Mouse (Mus musculus): ENCODE results near the gene Nsrp1. TPM values are rescaled to one million over a fixed set of nuclear protein-coding genes. Genes with fewer than 3 reads are reported as not detected.
"Not testable (repeated sequence)": the region's sequence is repeated elsewhere in the genome, so short reads cannot be mapped to it uniquely, and the experiment has no call there.

Gene Nsrp1
- polyA plus RNA-seq (2014; fragmentation: Nextera tagmentation; extraction: Ambion mirVana), result 70.9 and 76.3 TPM in 2 replicates

GRCm38 (mm10) chr11:77078273-77079134, at the start of gene Nsrp1:
Gene Nsrp1, minus strand, starts transcription at chr11:77078435.
- Histone ChIP-seq H3K36me3 (ENCODE audit: control insufficient read depth, insufficient read depth, low read length) (no peaks in the 10 kb centered on the region), H3K4me3 (ENCODE audit: low read depth, low read length) (peak within 1 kb of the TSS; percentile 90), H3K27ac (replicated peaks; ENCODE audit: low read depth, low read length) (peak within 1 kb of the TSS; percentile 84), H3K9ac (ENCODE audit: low read length) (peak within 1 kb of the TSS; percentile 96), H3K4me1 (ENCODE audit: control insufficient read depth, insufficient read depth, low read length) (no peaks in the 10 kb centered on the region), H3K9me3 (ENCODE audit: control insufficient read depth, low read length) (no peaks in the 10 kb centered on the region), H3K27me3 (ENCODE audit: control insufficient read depth, insufficient read depth, low read length) (no peaks in the 10 kb centered on the region), H3K4me2 (ENCODE audit: low read depth, severe bottlenecking) (peak within 1 kb of the TSS; percentile 72)
- WGBS, result 5% methylated on average over 48 of the region's 48 CpGs
- peak; percentile 95 for DNase-seq (ENCODE audit: low spot score)
- peak; percentile 87 for ATAC-seq (ENCODE audit: insufficient number of reproducible peaks, low FRiP score, low TSS enrichment, low read depth)

DNA sequence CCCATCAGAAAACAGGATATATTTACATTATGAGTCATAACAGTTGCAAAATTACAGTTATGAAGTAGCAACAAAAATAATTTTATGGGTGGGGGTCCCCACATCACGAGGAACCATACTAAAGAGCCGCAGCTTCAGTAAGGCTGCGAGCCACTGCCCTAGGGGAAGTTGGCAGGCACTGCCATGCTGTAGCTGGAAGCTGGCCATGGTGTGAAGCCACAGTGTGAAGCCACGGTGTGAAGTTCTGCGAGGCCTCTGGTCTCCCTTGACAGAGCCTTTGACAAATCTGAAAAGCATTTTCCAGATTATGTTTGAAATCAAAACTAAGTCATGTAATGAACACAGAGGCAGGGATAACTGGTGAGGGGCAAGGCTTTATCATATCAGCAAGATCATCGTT, 32.9 kb upstream of the Nsrp1 start:
- ATAC-seq (ENCODE audit: insufficient number of reproducible peaks, low FRiP score, low TSS enrichment, low read depth) (no peak), DNase-seq (ENCODE audit: low spot score) (no peak)
- no peaks in the 10 kb centered on the region for H3K9me3 ChIP-seq (ENCODE audit: control insufficient read depth, low read length)
- no peaks in the 10 kb centered on the region for H3K36me3 ChIP-seq (ENCODE audit: control insufficient read depth, insufficient read depth, low read length)
- H3K4me2 ChIP-seq (ENCODE audit: low read depth, severe bottlenecking), result no peak overlapping the region
- no peaks in the 10 kb centered on the region for H3K4me1 ChIP-seq (ENCODE audit: control insufficient read depth, insufficient read depth, low read length)
- WGBS, result 85% methylated on average over 6 of the region's 6 CpGs
- H3K4me3 ChIP-seq (ENCODE audit: low read depth, low read length), result no peak overlapping the region
- no peak overlapping the region for H3K27ac ChIP-seq (replicated peaks; ENCODE audit: low read depth, low read length)
- H3K27me3 ChIP-seq (ENCODE audit: control insufficient read depth, insufficient read depth, low read length), result no peaks in the 10 kb centered on the region
- no peak overlapping the region for H3K9ac ChIP-seq (ENCODE audit: low read length)

GRCm38 (mm10) chr11:77108442-77108841, 30.2 kb upstream of the Nsrp1 start:
- Histone ChIP-seq H3K4me2 (ENCODE audit: low read depth, severe bottlenecking) (no peak overlapping the region), H3K27me3 (ENCODE audit: control insufficient read depth, insufficient read depth, low read length) (no peaks in the 10 kb centered on the region), H3K4me1 (ENCODE audit: control insufficient read depth, insufficient read depth, low read length) (no peaks in the 10 kb centered on the region), H3K9ac (ENCODE audit: low read length) (no peak overlapping the region), H3K9me3 (ENCODE audit: control insufficient read depth, low read length) (no peaks in the 10 kb centered on the region), H3K27ac (replicated peaks; ENCODE audit: low read depth, low read length) (no peak overlapping the region), H3K4me3 (ENCODE audit: low read depth, low read length) (no peak overlapping the region), H3K36me3 (ENCODE audit: control insufficient read depth, insufficient read depth, low read length) (no peaks in the 10 kb centered on the region)
- 88% methylated on average over 6 of the region's 6 CpGs for WGBS
- DNase-seq (ENCODE audit: low spot score) (no peak), ATAC-seq (ENCODE audit: insufficient number of reproducible peaks, low FRiP score, low TSS enrichment, low read depth) (no peak)

- WGBS, result 77% methylated on average over 12 of the region's 12 CpGs
- not testable (repeated sequence) for H3K4me2 ChIP-seq (ENCODE audit: low read depth, severe bottlenecking); H3K27ac ChIP-seq (replicated peaks; ENCODE audit: low read depth, low read length); H3K4me1 ChIP-seq (ENCODE audit: control insufficient read depth, insufficient read depth, low read length); H3K27me3 ChIP-seq (ENCODE audit: control insufficient read depth, insufficient read depth, low read length); H3K4me3 ChIP-seq (ENCODE audit: low read depth, low read length); H3K9me3 ChIP-seq (ENCODE audit: control insufficient read depth, low read length); H3K36me3 ChIP-seq (ENCODE audit: control insufficient read depth, insufficient read depth, low read length); DNase-seq (ENCODE audit: low spot score); H3K9ac ChIP-seq (ENCODE audit: low read length); ATAC-seq (ENCODE audit: insufficient number of reproducible peaks, low FRiP score, low TSS enrichment, low read depth)
Observed at GRCm38 (mm10) chr11:77107872-77108271, 29.6 kb upstream of the Nsrp1 start.

GRCm38 (mm10) chr11:77106961-77107360, 28.7 kb upstream of the Nsrp1 start:
- no peak overlapping the region for H3K27ac ChIP-seq (replicated peaks; ENCODE audit: low read depth, low read length)
- ATAC-seq (ENCODE audit: insufficient number of reproducible peaks, low FRiP score, low TSS enrichment, low read depth) (no peak), DNase-seq (ENCODE audit: low spot score) (no peak)
- 92% methylated on average over 6 of the region's 6 CpGs for WGBS
- no peaks in the 10 kb centered on the region for H3K27me3 ChIP-seq (ENCODE audit: control insufficient read depth, insufficient read depth, low read length)
- no peaks in the 10 kb centered on the region for H3K9me3 ChIP-seq (ENCODE audit: control insufficient read depth, low read length)
- no peaks in the 10 kb centered on the region for H3K4me1 ChIP-seq (ENCODE audit: control insufficient read depth, insufficient read depth, low read length)
- H3K4me3 ChIP-seq (ENCODE audit: low read depth, low read length), result no peak overlapping the region
- no peak overlapping the region for H3K4me2 ChIP-seq (ENCODE audit: low read depth, severe bottlenecking)
- no peak overlapping the region for H3K9ac ChIP-seq (ENCODE audit: low read length)
- H3K36me3 ChIP-seq (ENCODE audit: control insufficient read depth, insufficient read depth, low read length), result no peaks in the 10 kb centered on the region

DNA sequence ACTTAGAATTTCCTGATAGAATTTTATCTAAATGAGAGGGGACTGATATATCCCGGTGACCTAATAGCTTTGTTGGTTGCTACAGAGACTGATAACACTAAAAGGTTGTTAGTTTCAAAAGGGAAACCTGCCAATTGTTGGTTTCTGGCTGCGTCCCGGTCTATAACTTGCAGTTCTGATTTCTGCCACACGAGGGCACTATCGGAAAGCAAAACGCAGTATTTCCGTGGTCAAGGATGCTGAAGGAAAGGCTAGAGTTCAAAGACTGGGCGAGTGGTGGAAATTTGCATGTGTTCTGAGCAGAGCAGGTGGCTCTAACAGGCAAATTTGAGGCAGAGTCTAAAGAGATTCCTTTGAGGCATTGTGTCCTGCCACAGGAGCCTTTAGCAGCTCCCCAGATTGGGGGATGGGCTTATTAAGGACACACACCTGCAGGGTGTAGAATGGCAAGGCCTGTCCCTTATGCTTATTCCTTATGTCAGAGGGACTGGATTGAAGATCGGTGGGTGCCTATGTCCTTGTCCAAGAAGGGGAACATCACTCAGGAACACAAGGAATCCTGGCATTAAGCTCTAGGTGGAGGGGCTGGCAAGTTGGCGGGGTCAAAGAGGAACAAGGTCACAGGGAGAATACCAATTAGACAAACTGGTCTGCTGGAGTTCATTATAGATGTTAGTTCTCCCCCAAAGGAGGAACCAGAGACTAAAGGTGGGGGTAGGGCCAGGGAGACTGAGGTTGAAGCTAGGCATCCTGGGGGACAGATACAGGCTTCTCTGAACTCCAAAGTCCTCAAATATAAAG, 22.1 kb upstream of the Nsrp1 start:
- 17% methylated on average over 10 of the region's 10 CpGs for WGBS
- no peaks in the 10 kb centered on the region for H3K27me3 ChIP-seq (ENCODE audit: control insufficient read depth, insufficient read depth, low read length)
- H3K9me3 ChIP-seq (ENCODE audit: control insufficient read depth, low read length), result no peaks in the 10 kb centered on the region
- H3K36me3 ChIP-seq (ENCODE audit: control insufficient read depth, insufficient read depth, low read length), result no peaks in the 10 kb centered on the region
- H3K4me2 ChIP-seq (ENCODE audit: low read depth, severe bottlenecking), result no peak overlapping the region
- H3K4me1 ChIP-seq (ENCODE audit: control insufficient read depth, insufficient read depth, low read length), result no peaks in the 10 kb centered on the region
- no peak for ATAC-seq (ENCODE audit: insufficient number of reproducible peaks, low FRiP score, low TSS enrichment, low read depth)
- peak; percentile 90 for DNase-seq (ENCODE audit: low spot score)
- no peak overlapping the region for H3K27ac ChIP-seq (replicated peaks; ENCODE audit: low read depth, low read length)
- no peak overlapping the region for H3K9ac ChIP-seq (ENCODE audit: low read length)
- H3K4me3 ChIP-seq (ENCODE audit: low read depth, low read length), result no peak overlapping the region

- DNase-seq (ENCODE audit: low spot score) (no peak), ATAC-seq (ENCODE audit: insufficient number of reproducible peaks, low FRiP score, low TSS enrichment, low read depth) (no peak)
- no peaks in the 10 kb centered on the region for H3K36me3 ChIP-seq (ENCODE audit: control insufficient read depth, insufficient read depth, low read length)
- H3K4me2 ChIP-seq (ENCODE audit: low read depth, severe bottlenecking), result no peak overlapping the region
- no peak overlapping the region for H3K27ac ChIP-seq (replicated peaks; ENCODE audit: low read depth, low read length)
- no peaks in the 10 kb centered on the region for H3K27me3 ChIP-seq (ENCODE audit: control insufficient read depth, insufficient read depth, low read length)
- WGBS, result 81% methylated on average over 19 of the region's 19 CpGs
- no peaks in the 10 kb centered on the region for H3K4me1 ChIP-seq (ENCODE audit: control insufficient read depth, insufficient read depth, low read length)
- no peaks in the 10 kb centered on the region for H3K9me3 ChIP-seq (ENCODE audit: control insufficient read depth, low read length)
- no peak overlapping the region for H3K4me3 ChIP-seq (ENCODE audit: low read depth, low read length)
- H3K9ac ChIP-seq (ENCODE audit: low read length), result no peak overlapping the region
Observed at GRCm38 (mm10) chr11:77098332-77098972, 20.2 kb upstream of the Nsrp1 start.

DNA sequence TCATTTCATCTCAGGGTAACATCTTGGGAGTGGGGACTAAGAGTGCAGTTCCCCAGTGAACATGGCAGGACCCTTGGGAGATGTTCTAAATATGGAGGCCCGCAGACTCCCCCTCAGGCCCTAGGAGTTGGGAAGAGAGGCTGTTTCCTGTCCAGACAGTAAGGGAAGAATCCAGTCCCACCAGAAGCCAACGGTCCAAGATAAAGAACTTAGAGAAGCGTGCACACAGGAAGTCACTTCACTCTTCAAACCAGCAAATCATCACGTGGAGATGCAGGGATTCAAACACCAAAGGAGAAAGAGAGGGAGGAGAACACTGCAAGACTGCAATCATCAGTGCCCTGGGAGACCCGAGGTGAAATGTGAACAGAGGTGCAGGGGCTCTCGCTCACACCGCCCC, 18.8 kb upstream of the Nsrp1 start:
- ATAC-seq (ENCODE audit: insufficient number of reproducible peaks, low FRiP score, low TSS enrichment, low read depth), result no peak
- Histone ChIP-seq H3K27ac (replicated peaks; ENCODE audit: low read depth, low read length) (no peak overlapping the region), H3K36me3 (ENCODE audit: control insufficient read depth, insufficient read depth, low read length) (no peaks in the 10 kb centered on the region), H3K9ac (ENCODE audit: low read length) (no peak overlapping the region), H3K9me3 (ENCODE audit: control insufficient read depth, low read length) (no peaks in the 10 kb centered on the region), H3K27me3 (ENCODE audit: control insufficient read depth, insufficient read depth, low read length) (no peaks in the 10 kb centered on the region), H3K4me2 (ENCODE audit: low read depth, severe bottlenecking) (no peak overlapping the region), H3K4me3 (ENCODE audit: low read depth, low read length) (no peak overlapping the region), H3K4me1 (ENCODE audit: control insufficient read depth, insufficient read depth, low read length) (no peaks in the 10 kb centered on the region)
- WGBS, result 70% methylated on average over 7 of the region's 7 CpGs
- DNase-seq (ENCODE audit: low spot score), result no peak

All from limb, embryonic 11.5 days (tissue).